Mouse (Mus musculus): ENCODE measurements around the gene Capns1. TPM values are rescaled to one million over a fixed set of nuclear protein-coding genes. Genes with fewer than 3 reads are reported as not detected.
A peak's percentile ranks its signal among the peaks of the same experiment; 100 is the strongest.
"Not testable (repeated sequence)": the region's sequence is repeated elsewhere in the genome, so short reads cannot be mapped to it uniquely, and the experiment has no call there.

The Capns1 gene
- polyA plus RNA-seq, 1 experiment from 2014 or later, result 51.3 TPM

DNA sequence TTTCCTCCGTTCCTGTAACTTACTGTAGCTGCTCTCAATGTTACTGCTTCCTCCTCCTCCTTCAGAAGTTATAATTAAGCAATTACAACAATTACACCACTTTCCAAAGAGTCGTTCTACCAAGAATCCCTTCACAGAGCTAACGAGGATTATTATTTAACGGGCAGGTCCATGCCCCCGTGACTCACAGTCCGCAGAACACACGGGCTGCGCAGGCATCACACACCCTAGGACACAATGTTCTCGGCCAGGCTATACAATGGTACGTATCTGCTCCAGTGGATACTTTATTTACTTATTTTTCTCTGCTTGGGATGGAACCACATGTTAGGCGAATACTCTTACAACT is 21.4 kb upstream of the Capns1 start:
- peak overlapping the region; percentile 51 for H3K9ac ChIP-seq
- no peak for ATAC-seq (ENCODE audit: low FRiP score)
- peaks cover 15% of the 10 kb centered on the region for H3K4me1 ChIP-seq
- no peaks in the 10 kb centered on the region for H3K9me3 ChIP-seq
- no peaks in the 10 kb centered on the region for H3K27me3 ChIP-seq
- H3K27ac ChIP-seq, result no peak overlapping the region
- peak overlapping the region; percentile 38 for H3K4me3 ChIP-seq (replicated peaks)
- peak overlapping the region; percentile 71 for H3K4me2 ChIP-seq
- H3K36me3 ChIP-seq (replicated peaks), result peaks cover 22% of the 10 kb centered on the region
- 22% methylated on average over 11 of the region's 11 CpGs for WGBS

DNA sequence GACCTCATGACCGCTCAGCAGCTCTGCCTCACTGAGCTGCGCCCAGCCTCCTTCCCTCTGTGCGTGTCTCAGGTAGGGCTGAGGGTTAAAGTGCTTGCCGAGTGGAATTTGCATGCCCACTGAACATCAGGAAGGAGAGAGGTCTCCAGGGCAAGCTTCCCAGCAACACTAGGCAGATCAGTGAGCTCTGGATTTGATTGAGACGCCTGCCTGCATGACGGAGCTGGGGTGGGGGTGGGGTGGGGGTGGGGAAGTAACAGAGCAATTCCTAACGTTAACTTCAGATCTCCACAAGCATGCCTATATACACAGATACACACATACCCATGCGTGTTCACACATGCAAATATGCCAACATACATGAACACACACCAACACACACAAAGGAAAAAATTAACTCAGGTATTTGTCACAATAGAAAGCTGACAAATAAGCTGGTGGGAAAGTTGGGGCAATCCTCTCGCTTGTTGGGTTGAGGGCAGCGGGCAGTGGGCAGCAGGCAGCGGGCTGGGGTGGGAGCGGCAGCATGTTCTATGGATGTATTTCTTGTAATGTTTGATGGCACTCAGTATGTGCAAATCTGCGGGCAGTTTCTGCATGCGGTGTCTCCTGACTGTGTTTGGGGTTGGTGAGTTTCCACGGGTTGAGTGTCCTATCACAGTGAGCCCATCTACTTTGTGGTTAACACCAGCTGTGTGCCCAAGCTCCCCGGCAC is 20.8 kb upstream of the Capns1 start:
- Histone ChIP-seq H3K9ac (peak overlapping the region; percentile 51), H3K9me3 (no peaks in the 10 kb centered on the region), H3K4me1 (peaks cover 15% of the 10 kb centered on the region), H3K4me2 (peak overlapping the region; percentile 71), H3K36me3 (replicated peaks) (peaks cover 17% of the 10 kb centered on the region), H3K27ac (no peak overlapping the region), H3K4me3 (replicated peaks) (peak overlapping the region; percentile 38), H3K27me3 (no peaks in the 10 kb centered on the region)
- 6% methylated on average over 16 of the region's 16 CpGs for WGBS
- ATAC-seq (ENCODE audit: low FRiP score), result peak; percentile 53

- Histone ChIP-seq H3K9ac (no peak overlapping the region), H3K27me3 (no peaks in the 10 kb centered on the region), H3K9me3 (no peaks in the 10 kb centered on the region), H3K4me3 (replicated peaks) (no peak overlapping the region), H3K36me3 (replicated peaks) (no peaks in the 10 kb centered on the region; the same call in 1 of the 2 replicates), H3K27ac (no peak overlapping the region), H3K4me1 (peaks cover 15% of the 10 kb centered on the region), H3K4me2 (no peak overlapping the region)
- WGBS, result 77% methylated on average over 2 of the region's 2 CpGs
- peak; percentile 52; the same call in 1 of the 2 replicates for ATAC-seq (ENCODE audit: low FRiP score)
Observed at GRCm38 (mm10) chr7:30217277-30217676, 18.7 kb upstream of the Capns1 start.

- H3K4me3 ChIP-seq (replicated peaks), result no peak overlapping the region
- under 1% methylated on average over 16 of the region's 16 CpGs for WGBS
- H3K9ac ChIP-seq, result no peak overlapping the region
- H3K4me2 ChIP-seq, result peak overlapping the region; percentile 32; the same call in 1 of the 2 replicates
- peak; percentile 77 for ATAC-seq (ENCODE audit: low FRiP score)
- peaks cover 15% of the 10 kb centered on the region for H3K4me1 ChIP-seq
- H3K27me3 ChIP-seq, result no peaks in the 10 kb centered on the region
- no peaks in the 10 kb centered on the region for H3K36me3 ChIP-seq (replicated peaks)
- no peak overlapping the region for H3K27ac ChIP-seq
- H3K9me3 ChIP-seq, result no peaks in the 10 kb centered on the region
Observed at GRCm38 (mm10) chr7:30216723-30217151, 18.1 kb upstream of the Capns1 start.

GRCm38 (mm10) chr7:30215875-30216274 is 17.3 kb upstream of the Capns1 start:
- H3K9me3 ChIP-seq, result no peaks in the 10 kb centered on the region
- 72% methylated on average over 3 of the region's 3 CpGs for WGBS
- H3K9ac ChIP-seq, result no peak overlapping the region
- H3K4me1 ChIP-seq, result peaks cover 15% of the 10 kb centered on the region
- H3K4me3 ChIP-seq (replicated peaks), result no peak overlapping the region
- no peaks in the 10 kb centered on the region for H3K36me3 ChIP-seq (replicated peaks)
- H3K27me3 ChIP-seq, result no peaks in the 10 kb centered on the region
- no peak overlapping the region for H3K27ac ChIP-seq
- no peak overlapping the region for H3K4me2 ChIP-seq
- ATAC-seq (ENCODE audit: low FRiP score), result no peak

DNA sequence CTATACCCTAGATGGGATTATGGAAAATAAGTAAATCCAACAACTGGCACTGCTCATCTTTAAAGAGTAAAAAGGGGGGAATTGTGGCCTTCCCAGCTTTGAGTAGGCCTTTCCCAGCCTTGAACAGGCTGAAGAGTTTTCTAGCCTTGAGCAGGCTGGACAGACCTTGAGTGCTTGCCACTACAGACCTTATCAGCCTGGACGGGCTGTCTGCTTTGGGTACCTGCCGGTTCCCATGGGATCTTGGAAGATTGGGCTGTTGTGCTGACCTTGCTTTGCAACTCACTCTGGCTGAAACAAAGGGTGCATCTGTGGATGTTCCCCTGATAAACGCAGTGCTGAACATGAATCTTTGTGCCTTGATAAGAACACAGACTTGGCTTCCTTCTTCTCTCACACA is 15.3 kb upstream of the Capns1 start:
- no peak overlapping the region for H3K27ac ChIP-seq
- H3K9ac ChIP-seq, result no peak overlapping the region
- H3K4me3 ChIP-seq (replicated peaks), result no peak overlapping the region
- H3K36me3 ChIP-seq (replicated peaks), result no peaks in the 10 kb centered on the region
- no peak overlapping the region for H3K4me2 ChIP-seq
- no peaks in the 10 kb centered on the region for H3K9me3 ChIP-seq
- no peak for ATAC-seq (ENCODE audit: low FRiP score)
- H3K27me3 ChIP-seq, result no peaks in the 10 kb centered on the region
- WGBS, result 97% methylated on average over 3 of the region's 3 CpGs
- peaks cover under 1% of the 10 kb centered on the region for H3K4me1 ChIP-seq

- no peaks in the 10 kb centered on the region for H3K4me1 ChIP-seq
- no peak overlapping the region for H3K27ac ChIP-seq
- H3K9ac ChIP-seq, result no peak overlapping the region
- ATAC-seq (ENCODE audit: low FRiP score), result no peak
- H3K27me3 ChIP-seq, result no peaks in the 10 kb centered on the region
- no peaks in the 10 kb centered on the region for H3K36me3 ChIP-seq (replicated peaks)
- 20% methylated on average over 4 of the region's 4 CpGs for WGBS
- H3K4me2 ChIP-seq, result no peak overlapping the region
- H3K9me3 ChIP-seq, result no peaks in the 10 kb centered on the region
- no peak overlapping the region for H3K4me3 ChIP-seq (replicated peaks)
Observed at GRCm38 (mm10) chr7:30211025-30211424, 12.4 kb upstream of the Capns1 start.

GRCm38 (mm10) chr7:30206364-30206763 is 7.8 kb upstream of the Capns1 start:
- not testable (repeated sequence) for H3K4me2 ChIP-seq; H3K9me3 ChIP-seq; H3K36me3 ChIP-seq (replicated peaks); ATAC-seq (ENCODE audit: low FRiP score); H3K4me3 ChIP-seq (replicated peaks); H3K27ac ChIP-seq; H3K4me1 ChIP-seq; H3K27me3 ChIP-seq; H3K9ac ChIP-seq
- WGBS, result 64% methylated on average over 5 of the region's 5 CpGs

DNA sequence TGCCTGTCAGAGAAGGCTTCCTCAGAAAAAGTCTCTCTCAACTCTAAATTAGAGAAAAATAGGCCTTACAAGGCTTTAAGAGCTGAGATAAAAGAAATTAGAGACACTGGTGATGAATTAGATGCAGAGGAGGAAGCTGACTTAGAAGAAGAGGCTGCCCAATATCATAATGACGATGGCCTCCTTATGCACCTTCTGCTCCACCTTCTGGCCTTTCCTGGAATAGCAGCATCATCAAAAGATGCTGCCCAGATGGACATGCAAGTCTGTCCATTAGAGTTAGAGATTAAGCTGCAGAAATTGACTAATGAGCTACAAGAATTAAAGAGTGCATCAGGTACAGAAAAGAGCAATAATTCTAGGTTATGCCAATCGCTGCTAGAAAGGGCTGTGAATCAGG is 6.8 kb upstream of the Capns1 start:
- H3K4me1 ChIP-seq, result no peaks in the 10 kb centered on the region; the same call in 1 of the 2 replicates
- no peak overlapping the region for H3K4me3 ChIP-seq (replicated peaks)
- 0 out of 2 replicates have a peak, but pooled peaks cover 3% of the 10 kb centered on the region for H3K27me3 ChIP-seq
- no peaks in the 10 kb centered on the region for H3K9me3 ChIP-seq
- WGBS, result 8% methylated on average over 2 of the region's 2 CpGs
- H3K4me2 ChIP-seq, result no peak overlapping the region
- H3K27ac ChIP-seq, result no peak overlapping the region
- H3K36me3 ChIP-seq (replicated peaks), result no peaks in the 10 kb centered on the region
- ATAC-seq (ENCODE audit: low FRiP score), result no peak
- H3K9ac ChIP-seq, result no peak overlapping the region

DNA sequence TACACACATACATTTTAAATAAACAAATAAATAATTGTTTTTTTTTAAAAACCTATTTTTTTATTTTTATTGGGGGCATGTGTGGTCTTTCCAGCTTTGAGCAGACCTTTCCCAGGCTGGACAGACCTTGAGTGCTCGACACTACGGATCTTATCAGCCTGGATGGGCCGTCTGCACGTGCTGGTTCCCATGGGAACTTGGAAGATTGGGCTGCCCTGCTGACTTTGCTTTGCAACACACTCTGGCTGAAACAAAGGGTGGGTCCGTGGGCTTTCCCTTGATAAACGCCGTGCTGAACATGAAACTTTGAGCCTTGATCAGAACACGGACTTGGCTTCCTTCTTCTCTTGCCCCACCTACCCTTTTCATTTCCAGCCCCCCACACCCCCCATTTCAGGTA is 5.8 kb upstream of the Capns1 start:
- H3K27me3 ChIP-seq, result 0 out of 2 replicates have a peak, but pooled peaks cover 3% of the 10 kb centered on the region
- H3K9ac ChIP-seq, result no peak overlapping the region
- no peaks in the 10 kb centered on the region for H3K9me3 ChIP-seq
- no peaks in the 10 kb centered on the region; the same call in 1 of the 2 replicates for H3K4me1 ChIP-seq
- no peak for ATAC-seq (ENCODE audit: low FRiP score)
- H3K4me3 ChIP-seq (replicated peaks), result no peak overlapping the region
- no peak overlapping the region for H3K4me2 ChIP-seq
- no peaks in the 10 kb centered on the region for H3K36me3 ChIP-seq (replicated peaks)
- no peak overlapping the region for H3K27ac ChIP-seq
- WGBS, result 39% methylated on average over 8 of the region's 8 CpGs

- no peaks in the 10 kb centered on the region for H3K36me3 ChIP-seq (replicated peaks)
- H3K9ac ChIP-seq, result no peak overlapping the region
- no peaks in the 10 kb centered on the region for H3K9me3 ChIP-seq
- H3K4me3 ChIP-seq (replicated peaks), result no peak overlapping the region
- H3K27ac ChIP-seq, result no peak overlapping the region
- peaks cover 3% of the 10 kb centered on the region; the same call in 1 of the 2 replicates for H3K4me1 ChIP-seq
- no peak for ATAC-seq (ENCODE audit: low FRiP score)
- H3K27me3 ChIP-seq, result 0 out of 2 replicates have a peak, but pooled peaks cover 3% of the 10 kb centered on the region
- WGBS, result 90% methylated on average over 11 of the region's 11 CpGs
- no peak overlapping the region for H3K4me2 ChIP-seq
Observed at GRCm38 (mm10) chr7:30202895-30203690, 4.5 kb upstream of the Capns1 start.

- not testable (repeated sequence) for ATAC-seq (ENCODE audit: low FRiP score)
- WGBS, result 86% methylated on average over 5 of the region's 5 CpGs
Observed at GRCm38 (mm10) chr7:30200661-30201060, 2.0 kb upstream of the Capns1 start.

More at GRCm38 (mm10) chr7:30200661-30201060, 2.0 kb upstream of the Capns1 start:
- not testable (repeated sequence) for H3K4me3 ChIP-seq (replicated peaks); H3K9ac ChIP-seq; H3K27me3 ChIP-seq; H3K36me3 ChIP-seq (replicated peaks); H3K4me2 ChIP-seq; H3K27ac ChIP-seq; H3K4me1 ChIP-seq; H3K9me3 ChIP-seq

All from forebrain, embryonic 12.5 days (tissue).